Mouse (Mus musculus) stomach, embryonic 14.5 days (tissue): ENCODE results near the gene Gm10320. TPM values are rescaled to one million over a fixed set of nuclear protein-coding genes. Genes with fewer than 3 reads are reported as not detected.

Experiments
- ATAC-seq: fragments of 200-750 bp; cut with Nextera tagmentation; 2 replicates; pipeline ENCODE4 v1.8.0; 2017; ENCODE audit warnings: low read depth, moderate TSS enrichment; ENCODE audit not compliant: insufficient number of reproducible peaks, insufficient read depth, low FRiP score
- H3K27ac ChIP-seq: fragments of 300-500 bp; sonication (generic); 2 replicates; pipeline ENCODE4 v1.5.1; 2014; ENCODE audit warnings: mild to moderate bottlenecking, low read length, moderate library complexity, mixed read lengths
- H3K27me3 ChIP-seq: fragments of 300-500 bp; sonication (generic); 2 replicates; pipeline ENCODE4 v1.6.1; 2014; ENCODE audit warnings: low read length, control low read depth, mixed read lengths; ENCODE audit not compliant: control insufficient read depth, insufficient read depth
- H3K36me3 ChIP-seq: fragments of 300-500 bp; sonication (generic); 2 replicates; pipeline ENCODE4 v1.6.1; 2014; ENCODE audit warnings: mild to moderate bottlenecking, control low read depth, low read length, moderate library complexity, mixed read lengths; ENCODE audit not compliant: control insufficient read depth, insufficient read depth
- H3K4me1 ChIP-seq: fragments of 300-500 bp; sonication (generic); 2 replicates; pipeline ENCODE4 v1.6.1; 2014; ENCODE audit warnings: low read length, control low read depth, mixed read lengths; ENCODE audit not compliant: control insufficient read depth, insufficient read depth
- H3K4me2 ChIP-seq: fragments of 300-500 bp; sonication (generic); replicated peaks from 2 replicates; pipeline ENCODE4 v1.6.1; 2014; ENCODE audit warnings: low read depth, low read length, control low read depth
- H3K4me3 ChIP-seq: fragments of 300-500 bp; sonication (generic); 2 replicates; pipeline ENCODE4 v1.5.1; 2014; ENCODE audit warnings: low read depth, low read length, control low read depth
- H3K9ac ChIP-seq: fragments of 300-500 bp; sonication (generic); replicated peaks from 2 replicates; pipeline ENCODE4 v1.6.1; 2014; ENCODE audit warnings: low read depth, mild to moderate bottlenecking, control low read depth, low read length, moderate library complexity, mixed read lengths
- H3K9me3 ChIP-seq: fragments of 300-500 bp; sonication (generic); 2 replicates; pipeline ENCODE4 v1.6.1; 2016; ENCODE audit warnings: low read depth, low read length, control low read depth; ENCODE audit not compliant: control insufficient read depth
- WGBS: fragments of 180-500 bp; shearing (Covaris S2); extraction: QIAGEN DNeasy Blood & Tissue Kit; methylation state at CpG from one replicate; pipeline ENCODE4 v1.1.7; 2014; 5-methylcytosine and 5-hydroxymethylcytosine counted together
- polyA plus RNA-seq: library from polyadenylated mRNA; unstranded; fragments of >200 nt; fragmentation: Nextera tagmentation; extraction: Ambion mirVana; gene quantifications from 2 replicates; pipeline ENCODE4 v1.2.1, GENCODE M21; 2014

Gene Gm10320
- polyA plus RNA-seq, 1 experiment from 2014 or later, result 1.2 TPM

DNA sequence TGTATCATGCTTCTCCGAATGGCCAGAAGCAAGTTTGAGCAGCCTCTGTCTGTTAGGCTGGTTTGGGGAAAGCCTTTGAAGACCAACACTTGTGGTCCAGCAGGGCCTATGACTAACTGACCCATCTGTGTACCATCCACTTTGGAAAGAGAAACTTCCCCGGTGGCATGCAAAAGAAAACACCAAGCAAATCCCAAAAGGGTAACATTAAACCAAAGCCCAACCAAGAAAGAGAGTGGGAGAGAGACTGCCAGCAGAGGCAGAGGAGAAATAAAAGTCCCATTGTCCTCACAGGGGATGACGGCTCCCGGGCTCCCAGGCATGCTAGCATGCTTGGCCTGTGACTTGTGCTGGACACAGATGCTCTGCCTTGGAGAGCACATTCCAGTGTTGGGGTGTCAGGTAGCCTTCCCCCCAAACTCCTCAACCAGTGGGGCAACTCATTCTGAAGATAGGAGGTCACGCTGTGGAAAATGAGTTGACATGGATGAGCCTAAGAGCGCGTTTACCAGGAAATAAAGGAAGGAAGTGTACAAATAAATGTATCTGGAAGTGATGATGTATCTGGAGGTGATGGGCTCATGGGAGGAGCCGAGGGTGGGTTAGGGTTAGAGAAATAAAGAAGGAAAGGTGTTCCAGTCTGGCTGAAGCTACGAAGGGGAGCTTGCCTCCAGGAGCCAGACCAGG lies 911 bp upstream of the Gm10320 start:
- no peak for ATAC-seq
- no peak overlapping the region for H3K9ac ChIP-seq
- no peaks in the 10 kb centered on the region for H3K4me1 ChIP-seq
- no peaks in the 10 kb centered on the region for H3K9me3 ChIP-seq
- 66% methylated on average over 9 of the region's 9 CpGs for WGBS
- H3K27me3 ChIP-seq, result no peaks in the 10 kb centered on the region
- no peak overlapping the region for H3K27ac ChIP-seq
- no peak overlapping the region for H3K4me2 ChIP-seq
- H3K4me3 ChIP-seq, result no peak overlapping the region
- H3K36me3 ChIP-seq, result no peaks in the 10 kb centered on the region

DNA sequence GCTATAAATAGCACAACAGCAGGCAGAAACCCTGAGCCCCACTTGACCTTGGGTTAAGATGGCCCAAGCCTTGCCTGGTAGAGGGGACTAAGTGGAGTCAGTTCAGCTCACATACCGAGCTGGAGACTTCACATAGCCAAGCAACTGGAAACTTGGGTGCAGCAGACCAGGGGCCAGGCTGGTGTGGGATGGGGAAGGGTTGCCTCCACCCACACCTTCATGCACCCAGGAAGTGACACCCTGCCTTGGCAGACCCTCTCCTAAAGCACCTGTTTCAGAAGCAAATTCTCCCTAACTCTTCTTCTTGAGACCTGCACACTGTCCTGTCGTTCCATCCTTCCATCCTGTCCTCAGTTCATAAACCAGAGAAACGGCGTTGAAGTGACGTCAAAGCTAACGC lies 5.1 kb downstream of the Gm10320 start:
- Histone ChIP-seq H3K9me3 (no peaks in the 10 kb centered on the region), H3K9ac (no peak overlapping the region), H3K36me3 (no peaks in the 10 kb centered on the region), H3K27me3 (no peaks in the 10 kb centered on the region), H3K4me2 (no peak overlapping the region), H3K4me3 (no peak overlapping the region), H3K4me1 (no peaks in the 10 kb centered on the region), H3K27ac (no peak overlapping the region)
- no peak for ATAC-seq
- WGBS, result 84% methylated on average over 6 of the region's 6 CpGs

DNA sequence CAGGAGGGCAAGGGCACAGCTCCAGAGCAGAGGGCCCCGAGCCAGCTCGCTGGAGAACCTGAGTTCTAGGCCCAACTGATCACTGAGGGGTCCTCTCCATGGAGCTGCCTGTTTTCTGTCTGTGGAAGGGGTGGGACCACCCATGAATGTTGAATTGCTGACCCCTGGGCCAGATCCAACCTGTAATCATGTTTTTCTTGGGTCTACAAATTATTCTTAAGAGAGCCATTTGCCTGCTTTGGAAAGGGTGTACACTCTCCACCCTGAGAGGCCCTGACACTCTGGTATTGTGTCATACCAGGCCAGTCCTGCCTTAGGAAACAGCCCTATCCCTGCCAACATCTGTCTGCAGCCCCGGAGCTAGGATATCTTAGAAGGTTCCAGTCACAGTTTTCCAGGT lies 5.6 kb downstream of the Gm10320 start:
- ATAC-seq, result no peak
- Histone ChIP-seq H3K4me1 (no peaks in the 10 kb centered on the region), H3K4me2 (no peak overlapping the region), H3K27me3 (no peaks in the 10 kb centered on the region), H3K9me3 (no peaks in the 10 kb centered on the region), H3K9ac (no peak overlapping the region), H3K27ac (no peak overlapping the region), H3K4me3 (no peak overlapping the region), H3K36me3 (no peaks in the 10 kb centered on the region)
- WGBS, result 70% methylated on average over 3 of the region's 3 CpGs

DNA sequence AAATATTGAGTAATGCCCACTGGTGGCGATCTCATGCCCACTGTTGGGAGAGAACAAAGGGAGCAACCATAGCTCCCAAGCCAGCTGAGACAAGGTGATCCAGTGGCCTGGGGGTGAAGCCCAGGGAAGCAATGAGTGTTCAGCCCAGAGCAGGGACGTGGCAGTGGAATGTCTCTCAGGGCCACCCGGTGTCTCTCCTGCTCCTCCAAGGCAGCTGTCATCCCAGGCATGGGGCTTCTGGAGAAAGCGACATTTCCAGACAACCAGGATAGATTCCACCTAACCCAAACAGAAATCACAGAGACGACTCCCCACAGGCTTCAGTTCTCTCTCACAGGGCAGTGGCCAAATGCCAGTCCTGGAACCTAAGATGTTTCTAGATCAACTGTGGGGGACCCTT lies 6.4 kb downstream of the Gm10320 start:
- Histone ChIP-seq H3K36me3 (no peaks in the 10 kb centered on the region), H3K4me2 (no peak overlapping the region), H3K27me3 (no peaks in the 10 kb centered on the region), H3K27ac (no peak overlapping the region), H3K4me1 (no peaks in the 10 kb centered on the region), H3K9ac (no peak overlapping the region), H3K4me3 (no peak overlapping the region), H3K9me3 (no peaks in the 10 kb centered on the region)
- ATAC-seq, result no peak
- 76% methylated on average over 5 of the region's 5 CpGs for WGBS

DNA sequence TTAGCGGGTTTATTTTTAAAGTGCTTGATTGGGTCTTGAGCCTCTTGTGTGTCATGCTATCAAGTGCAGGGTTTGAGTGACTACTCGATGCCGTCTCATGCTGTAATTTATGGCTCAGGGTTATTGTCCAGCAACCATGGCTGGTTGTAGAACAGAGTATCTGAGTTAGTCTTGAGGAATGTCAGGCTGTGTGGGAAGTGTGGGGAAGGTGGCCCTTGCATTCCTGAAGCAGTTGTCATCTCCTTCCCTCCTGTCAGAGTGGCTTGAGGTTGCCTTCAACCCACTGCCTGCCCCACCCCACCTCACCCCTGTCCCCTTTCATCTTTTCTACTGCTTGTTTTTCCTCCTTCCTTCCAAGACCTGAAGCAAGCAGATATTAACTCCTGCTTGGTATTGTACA lies 13.8 kb downstream of the Gm10320 start:
- H3K4me2 ChIP-seq, result no peak overlapping the region
- peaks cover 2% of the 10 kb centered on the region for H3K4me1 ChIP-seq
- ATAC-seq, result no peak
- H3K9me3 ChIP-seq, result no peaks in the 10 kb centered on the region
- no peak overlapping the region for H3K27ac ChIP-seq
- H3K36me3 ChIP-seq, result no peaks in the 10 kb centered on the region
- H3K9ac ChIP-seq, result no peak overlapping the region
- H3K27me3 ChIP-seq, result no peaks in the 10 kb centered on the region
- no peak overlapping the region for H3K4me3 ChIP-seq
- WGBS, result 74% methylated on average over 3 of the region's 3 CpGs

DNA sequence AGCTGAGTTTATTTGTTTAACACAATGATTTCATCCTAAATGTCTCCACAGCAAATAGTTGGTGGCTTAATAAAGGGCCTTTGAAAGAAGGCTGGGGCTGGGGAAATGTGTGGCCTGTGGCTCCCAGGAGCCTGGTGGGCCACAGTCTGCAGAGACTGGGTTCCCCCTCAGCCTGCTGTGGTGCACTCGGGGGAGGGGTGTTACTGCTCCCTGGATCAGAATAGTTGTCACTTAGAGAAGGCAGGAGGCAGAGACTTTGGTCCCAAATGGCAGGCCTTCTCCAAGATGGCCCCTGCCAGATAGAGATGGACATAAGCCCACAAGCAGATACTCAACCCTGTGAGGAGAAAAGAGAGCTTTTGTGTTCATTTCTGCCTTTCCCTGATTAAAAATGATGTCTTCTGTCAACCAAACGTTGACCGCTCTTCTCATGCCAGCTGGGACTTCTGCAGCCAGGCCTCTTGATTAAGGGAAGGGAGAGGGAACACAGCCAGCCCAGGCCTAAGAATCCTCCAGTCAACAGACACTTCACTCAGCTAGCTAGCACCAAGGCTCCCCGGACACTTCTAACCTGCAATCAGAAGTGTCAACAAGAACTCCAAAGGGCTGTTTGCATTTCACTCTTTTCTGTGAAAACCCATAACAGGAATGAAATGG lies 14.8 kb downstream of the Gm10320 start:
- Histone ChIP-seq H3K9ac (no peak overlapping the region), H3K27me3 (no peaks in the 10 kb centered on the region), H3K27ac (no peak overlapping the region; the same call in 1 of the 2 replicates), H3K4me2 (no peak overlapping the region), H3K9me3 (no peaks in the 10 kb centered on the region), H3K4me1 (peaks cover 2% of the 10 kb centered on the region), H3K36me3 (no peaks in the 10 kb centered on the region), H3K4me3 (no peak overlapping the region)
- 55% methylated on average over 4 of the region's 4 CpGs for WGBS
- ATAC-seq, result no peak

GRCm38 (mm10) chr13:98476175-98476838 lies 15.5 kb downstream of the Gm10320 start:
- ATAC-seq, result no peak
- Histone ChIP-seq H3K27ac (no peak overlapping the region; the same call in 1 of the 2 replicates), H3K4me1 (peaks cover 2% of the 10 kb centered on the region), H3K4me3 (no peak overlapping the region), H3K36me3 (no peaks in the 10 kb centered on the region), H3K9me3 (no peaks in the 10 kb centered on the region), H3K4me2 (no peak overlapping the region), H3K9ac (no peak overlapping the region), H3K27me3 (no peaks in the 10 kb centered on the region)
- 26% methylated on average over 14 of the region's 14 CpGs for WGBS

DNA sequence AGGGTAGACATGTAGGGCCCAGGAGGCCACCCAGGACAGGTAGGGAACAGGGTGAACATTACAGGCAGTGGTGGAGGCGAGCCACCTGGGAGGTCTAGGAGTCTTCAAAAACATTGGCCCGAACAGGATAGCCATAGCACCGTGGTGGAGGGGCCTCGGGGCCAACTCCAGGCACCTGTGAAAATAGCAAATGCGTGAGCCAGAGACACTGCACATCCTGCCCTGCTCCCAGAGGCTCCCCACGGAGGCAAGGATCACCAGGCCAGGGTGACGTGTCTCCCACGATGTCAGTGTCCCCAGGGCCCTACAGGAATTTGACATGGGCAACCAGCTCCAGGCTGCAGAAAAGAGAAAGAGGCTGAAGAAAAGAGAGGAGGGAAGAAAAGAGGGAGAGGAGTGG lies 16.1 kb downstream of the Gm10320 start:
- peaks cover 2% of the 10 kb centered on the region for H3K4me1 ChIP-seq
- WGBS, result 46% methylated on average over 8 of the region's 8 CpGs
- no peaks in the 10 kb centered on the region for H3K27me3 ChIP-seq
- H3K9me3 ChIP-seq, result no peaks in the 10 kb centered on the region
- H3K9ac ChIP-seq, result no peak overlapping the region
- no peak overlapping the region for H3K4me2 ChIP-seq
- H3K4me3 ChIP-seq, result no peak overlapping the region
- no peak for ATAC-seq
- no peaks in the 10 kb centered on the region for H3K36me3 ChIP-seq
- no peak overlapping the region for H3K27ac ChIP-seq
